Mouse (Mus musculus) megakaryocyte, embryonic 14.5 days (primary cell): ENCODE data around the gene Fgf11.

Experiments
- FLI1 ChIP-seq: IDR thresholded peaks from 2 replicates; pipeline ENCODE4 v1.6.1; 2012; ENCODE audit warnings: low read length, inconsistent platforms, mixed read lengths
- GATA1 ChIP-seq: IDR thresholded peaks from 3 replicates; pipeline ENCODE4 v1.6.1; 2012; ENCODE audit warnings: mixed read lengths, low read length, inconsistent platforms, borderline replicate concordance

DNA sequence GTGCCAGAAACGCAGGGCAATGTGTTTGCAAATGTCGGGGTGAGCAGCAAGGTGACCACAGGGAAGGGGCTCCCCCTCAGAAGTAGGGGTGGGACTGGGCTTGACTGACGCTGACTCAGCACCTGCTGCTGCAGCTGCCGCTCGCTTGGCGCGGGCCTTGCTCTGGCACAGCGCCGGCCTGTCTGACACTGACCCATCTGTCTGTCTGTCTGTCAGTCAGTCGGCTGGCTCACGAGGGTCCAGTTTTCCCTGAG, 1.6 kb downstream of the Fgf11 start:
- TF ChIP-seq FLI1, result no peak
- TF ChIP-seq GATA1, result no peak
